Mouse (Mus musculus): ENCODE results near the gene Jmjd1c. TPM values are rescaled to one million over a fixed set of nuclear protein-coding genes. Genes with fewer than 3 reads are reported as not detected.

Jmjd1c gene
- total RNA-seq, 2 experiments from 2014 or later: 24.9 to 26.1 TPM

DNA sequence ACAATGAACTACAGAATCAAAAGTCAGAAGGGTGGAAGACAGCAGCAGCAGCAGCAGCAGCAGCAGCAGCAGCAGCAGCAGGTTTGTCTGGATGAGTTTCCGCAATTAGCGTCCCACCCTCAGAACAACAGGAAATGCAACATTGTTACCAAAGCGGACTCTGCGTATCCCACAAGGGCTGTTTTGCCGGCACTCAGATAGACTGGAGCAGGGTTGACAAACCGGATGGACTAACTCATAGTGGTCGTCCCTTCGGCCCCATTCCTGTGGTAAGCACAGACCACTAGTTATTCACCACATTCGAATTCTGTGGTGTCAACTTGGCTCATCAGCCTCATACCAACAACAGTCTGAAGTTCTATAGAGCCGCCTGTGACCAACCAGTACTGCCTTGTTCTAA, 26.9 kb upstream of the Jmjd1c start:
- no peak for DNase-seq
- intact Hi-C loops (cut with DNase I; ENCODE audit: low total_unique reads): no loop called here

- intact Hi-C loops (cut with DNase I; ENCODE audit: low total_unique reads): no loop called here
- DNase-seq: no peak
Measured at GRCm38 (mm10) chr10:67071389-67071788, 24.5 kb upstream of the Jmjd1c start.

GRCm38 (mm10) chr10:67071884-67072283, 24.0 kb upstream of the Jmjd1c start:
- DNase-seq: no peak
- intact Hi-C loops (cut with DNase I; ENCODE audit: low total_unique reads): no loop called here

GRCm38 (mm10) chr10:67072600-67072999, 23.3 kb upstream of the Jmjd1c start:
- no peak for DNase-seq
- intact Hi-C loops (cut with DNase I; ENCODE audit: low total_unique reads): no loop called here

DNA sequence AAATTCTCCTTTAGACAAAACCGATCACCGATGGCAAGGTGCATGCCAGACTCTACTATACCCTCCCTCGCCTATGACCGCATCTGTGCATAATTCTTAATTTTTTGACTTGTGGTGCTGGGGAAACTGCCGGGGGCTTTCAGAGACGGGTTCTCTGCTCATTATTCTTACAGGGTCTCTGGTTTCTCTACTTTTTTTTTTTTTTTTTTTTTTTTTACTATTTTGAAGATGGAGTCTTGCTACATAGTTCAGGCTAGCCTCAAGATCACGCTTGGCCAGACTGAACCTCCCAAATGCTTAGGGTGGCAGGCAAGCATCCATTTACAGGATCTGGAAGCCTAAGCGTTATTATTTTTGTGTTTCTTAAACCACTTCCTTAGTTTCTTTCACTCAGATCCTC, 22.3 kb upstream of the Jmjd1c start:
- DNase-seq: no peak

DNA sequence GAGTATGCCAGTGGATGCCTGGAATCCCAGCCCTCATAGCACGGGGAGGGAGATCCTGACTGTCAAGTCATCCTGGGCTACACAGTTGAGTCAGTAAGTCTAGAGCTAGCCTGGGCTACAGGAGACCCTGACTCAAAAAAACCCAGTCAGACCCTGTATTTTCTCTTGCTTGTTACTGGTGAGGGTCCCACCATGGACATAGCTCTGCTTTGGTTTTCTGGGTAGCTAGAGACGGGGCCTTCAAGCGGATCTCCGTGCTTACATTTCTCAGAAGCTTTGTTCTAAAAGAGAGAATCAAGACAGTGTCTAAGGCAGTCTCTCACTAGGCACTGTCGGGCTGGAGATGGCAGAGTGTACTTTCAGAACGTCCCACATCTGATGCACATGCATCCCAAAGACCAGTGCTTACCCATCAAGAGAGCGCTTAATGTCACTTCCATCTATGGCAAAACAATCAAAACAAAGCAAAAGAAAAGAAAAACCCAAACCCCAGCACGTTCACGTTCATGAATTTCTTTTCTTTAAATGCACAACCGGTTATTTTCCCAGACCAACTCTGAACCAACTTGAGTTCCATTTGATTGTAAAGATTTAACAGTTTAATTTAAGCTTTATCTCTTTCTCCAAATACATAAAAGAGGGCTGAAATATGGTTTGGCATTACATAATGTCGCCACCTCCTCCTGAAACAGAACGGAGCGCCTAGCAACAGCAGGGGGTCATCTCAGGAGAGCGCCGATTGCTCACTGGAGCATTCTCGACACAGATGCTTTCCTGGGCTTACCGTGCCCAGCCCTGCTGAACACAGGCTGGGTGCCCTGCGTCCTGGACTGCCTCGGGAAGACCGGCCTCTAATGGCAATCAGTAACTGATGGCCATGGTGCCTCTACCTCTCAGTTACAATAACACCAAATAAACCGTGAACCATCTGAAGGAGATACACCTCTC, 19.7 kb upstream of the Jmjd1c start:
- intact Hi-C loops (cut with DNase I; ENCODE audit: low total_unique reads): no loop called here
- peak; percentile 42 for DNase-seq

More for the DNA sequence above, 22.3 kb upstream of the Jmjd1c start:
- intact Hi-C loops (cut with DNase I; ENCODE audit: low total_unique reads): no loop called here

DNA sequence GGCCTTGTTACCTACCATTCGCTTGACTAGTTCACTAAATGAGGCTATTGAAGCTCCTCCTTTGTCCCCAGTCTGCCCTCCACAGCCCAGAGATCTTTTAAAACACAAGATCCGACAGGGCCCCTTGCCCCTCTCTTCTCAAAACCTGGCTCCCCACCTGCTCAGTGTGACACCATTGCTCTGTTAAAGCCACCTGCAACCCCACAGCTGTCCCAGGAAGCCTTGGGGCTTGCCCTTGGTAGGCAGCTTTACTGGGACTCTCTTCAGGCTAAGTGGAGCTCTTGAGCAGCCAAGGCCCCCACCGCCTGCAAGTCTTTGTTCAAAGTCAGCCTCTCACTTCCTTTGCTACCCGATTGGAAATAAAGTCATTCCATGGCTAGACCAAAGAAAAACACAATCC, 16.9 kb upstream of the Jmjd1c start:
- no peak for DNase-seq
- intact Hi-C loops (cut with DNase I; ENCODE audit: low total_unique reads): no loop called here

- DNase-seq: no peak
- intact Hi-C loops (cut with DNase I; ENCODE audit: low total_unique reads): no loop called here
Measured at GRCm38 (mm10) chr10:67081206-67082007, 14.5 kb upstream of the Jmjd1c start.

- no peak for DNase-seq
- intact Hi-C loops (cut with DNase I; ENCODE audit: low total_unique reads): no loop called here
Measured at GRCm38 (mm10) chr10:67082531-67082930, 13.4 kb upstream of the Jmjd1c start.

DNA sequence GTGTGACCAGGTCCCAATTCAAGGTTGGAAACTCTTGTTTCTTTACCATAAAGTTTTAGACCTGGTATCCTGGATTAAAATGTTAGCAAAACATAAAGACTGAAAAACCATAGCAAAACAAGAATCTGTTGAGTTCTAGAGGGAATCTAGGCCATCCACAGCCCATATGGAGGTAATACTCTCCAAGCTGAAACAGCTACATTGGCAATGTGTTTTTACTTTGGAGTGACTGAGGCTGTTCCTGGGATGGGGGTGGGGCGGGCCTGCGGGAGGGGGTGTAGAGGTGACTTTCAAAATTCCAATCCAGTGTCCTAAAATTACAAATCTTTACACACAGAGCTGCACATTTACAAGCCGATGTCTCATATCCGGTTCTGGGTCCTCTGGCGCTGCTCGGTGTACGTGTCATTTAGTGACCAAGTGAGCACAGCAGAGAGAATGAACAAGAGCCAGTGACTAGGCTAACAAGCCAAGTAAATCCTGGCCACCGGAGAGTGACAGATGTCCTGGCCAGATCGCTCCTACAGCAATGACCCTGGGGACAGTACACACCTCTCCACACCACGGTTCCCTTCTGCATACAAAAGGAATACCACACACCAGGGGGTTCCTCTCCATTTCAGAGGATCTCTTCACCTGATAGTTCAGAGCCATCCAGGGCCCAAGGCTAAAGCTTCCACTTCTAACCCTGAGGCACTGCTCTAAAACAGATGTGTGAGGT, 12.3 kb upstream of the Jmjd1c start:
- intact Hi-C loops (cut with DNase I; ENCODE audit: low total_unique reads): no loop called here
- DNase-seq: peak; percentile 31

DNA sequence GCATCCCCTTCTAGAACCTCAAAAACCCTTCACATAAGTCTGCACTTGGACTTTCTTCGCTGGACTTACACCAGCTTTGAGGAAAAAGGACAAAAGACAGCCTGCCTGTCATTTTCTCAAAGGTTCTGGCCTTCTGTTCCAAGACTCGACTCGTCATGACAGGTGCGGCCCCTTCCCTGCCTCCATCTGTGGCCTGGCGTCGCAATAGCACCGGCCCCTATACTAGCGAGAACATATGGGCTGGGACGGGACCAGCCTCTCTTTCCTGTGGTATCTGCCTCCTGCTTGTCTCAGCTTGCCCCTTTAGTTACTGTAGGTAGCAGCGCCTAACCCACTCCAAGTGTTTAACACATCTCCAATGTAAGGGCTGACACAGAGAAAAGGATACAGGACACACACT, 10.8 kb upstream of the Jmjd1c start:
- intact Hi-C loops (cut with DNase I; ENCODE audit: low total_unique reads): no loop called here
- no peak for DNase-seq

GRCm38 (mm10) chr10:67085916-67086315, 10.0 kb upstream of the Jmjd1c start:
- no peak for DNase-seq
- intact Hi-C loops (cut with DNase I; ENCODE audit: low total_unique reads): no loop called here

GRCm38 (mm10) chr10:67087447-67088226, 8.3 kb upstream of the Jmjd1c start:
- DNase-seq: no peak
- intact Hi-C loops (cut with DNase I; ENCODE audit: low total_unique reads): no loop called here

GRCm38 (mm10) chr10:67090611-67091010, 5.3 kb upstream of the Jmjd1c start:
- intact Hi-C loops (cut with DNase I; ENCODE audit: low total_unique reads): no loop called here
- DNase-seq: no peak

DNA sequence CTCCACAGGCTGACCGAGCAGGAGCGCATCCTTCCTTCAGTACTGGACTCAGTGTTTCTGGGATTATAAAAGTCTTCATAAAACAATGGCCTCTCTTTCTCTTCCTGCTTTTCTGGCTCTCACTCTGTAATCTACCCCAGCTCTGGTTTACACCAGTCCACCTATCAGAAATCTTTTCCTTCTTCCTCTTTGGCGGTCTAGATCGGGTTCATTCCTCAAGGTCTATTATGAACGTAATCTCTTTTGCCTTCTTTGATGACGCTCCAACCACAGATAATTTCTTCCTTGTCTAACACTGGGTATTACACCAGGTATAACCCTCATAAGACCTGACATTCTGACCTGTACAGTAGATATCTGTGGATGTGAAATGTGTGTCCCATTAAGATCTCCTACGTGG, 1.0 kb upstream of the Jmjd1c start:
- no peak for DNase-seq
- intact Hi-C loops (cut with DNase I; ENCODE audit: low total_unique reads): loop anchor here (5.0 kb wide), 1 partner anchor 58 kb away; no protein-coding TSS in a partner anchor

- intact Hi-C loops (cut with DNase I; ENCODE audit: low total_unique reads): loop anchor here (5.0 kb wide), 1 partner anchor 60 kb away; no protein-coding TSS in a partner anchor
- DNase-seq: peak; percentile 77
Measured at GRCm38 (mm10) chr10:67096621-67097436, 904 bp downstream of the Jmjd1c start, which contains the start of gene Reep3. Reep3 (minus strand) TSS chr10:67096945.

DNA sequence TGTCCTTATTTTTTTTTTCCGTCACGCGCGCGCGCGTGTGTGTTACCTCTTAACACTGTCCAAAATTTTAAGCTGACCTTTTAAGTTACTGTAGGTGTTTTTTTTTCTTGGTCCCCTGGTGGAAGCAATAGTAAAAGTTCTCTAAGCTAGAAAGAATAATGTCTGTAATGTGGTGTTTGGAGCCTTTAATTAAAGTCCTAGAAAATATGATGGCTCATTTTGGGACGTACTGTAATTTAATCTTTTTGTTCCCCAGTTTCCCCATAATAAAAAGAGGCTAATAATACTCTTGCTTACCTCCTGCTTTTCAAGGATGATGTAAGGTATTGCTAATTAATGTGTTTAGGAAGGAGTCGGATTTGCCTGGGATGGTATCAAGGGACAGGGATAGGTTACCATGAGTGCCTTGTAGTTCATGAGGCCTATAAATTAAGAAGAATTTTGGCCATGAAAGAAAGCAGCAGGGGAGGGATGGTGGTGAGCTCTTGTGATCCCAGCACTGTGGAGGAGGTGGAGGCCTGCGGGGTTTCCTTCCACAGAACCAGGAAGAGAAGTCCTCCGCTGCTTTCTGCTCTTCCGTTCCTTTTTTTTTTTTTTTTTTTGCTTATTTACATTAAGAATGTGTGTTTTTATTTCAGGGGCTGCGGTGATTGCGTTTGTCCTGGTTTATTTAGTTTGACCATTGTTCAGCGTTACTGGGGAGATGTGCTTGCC, 1.7 kb downstream of the Jmjd1c start:
- no peak for DNase-seq
- intact Hi-C loops (cut with DNase I; ENCODE audit: low total_unique reads): loop anchor here (5.0 kb wide), 1 partner anchor 60 kb away; no protein-coding TSS in a partner anchor

Measured in gastrocnemius, postnatal 14 days (tissue).